Mouse (Mus musculus) right cerebral cortex, postnatal 10 days (tissue): ENCODE results near the gene Rps3.

Experiments used
- DNase-seq, 2 experiments: peaks; one replicate each; pipeline ENCODE4 v3.0.0; 2021; ENCODE audit warnings: low spot score in 2 of 2

The Rps3 gene

GRCm38 (mm10) chr7:99476558-99477114 lies 6.9 kb downstream of the Rps3 start:
- peak; percentile 17 to 26 for DNase-seq

DNA sequence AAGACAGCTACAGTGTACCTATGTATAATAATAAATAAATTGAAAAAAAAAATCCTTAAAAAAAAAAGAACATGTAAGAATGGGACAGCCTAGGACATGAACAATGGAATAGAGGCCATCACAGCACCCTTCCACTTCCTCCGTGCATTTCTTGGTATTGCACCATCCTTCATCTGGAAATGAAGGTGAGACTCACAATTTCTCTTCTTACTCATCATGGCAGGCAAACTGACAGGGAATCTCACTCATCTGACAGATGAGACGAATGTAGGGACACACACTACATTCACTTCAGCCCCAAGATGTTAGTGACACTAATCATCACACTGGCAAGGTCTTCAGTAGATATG lies 8.0 kb downstream of the Rps3 start:
- no peak for DNase-seq

- peak; percentile 61 to 70 for DNase-seq
These were observed 8.5 kb downstream of the Rps3 start for GRCm38 (mm10) chr7:99474836-99475561.

GRCm38 (mm10) chr7:99473638-99474407 lies 9.7 kb downstream of the Rps3 start:
- peak; percentile 47 to 59 for DNase-seq

DNA sequence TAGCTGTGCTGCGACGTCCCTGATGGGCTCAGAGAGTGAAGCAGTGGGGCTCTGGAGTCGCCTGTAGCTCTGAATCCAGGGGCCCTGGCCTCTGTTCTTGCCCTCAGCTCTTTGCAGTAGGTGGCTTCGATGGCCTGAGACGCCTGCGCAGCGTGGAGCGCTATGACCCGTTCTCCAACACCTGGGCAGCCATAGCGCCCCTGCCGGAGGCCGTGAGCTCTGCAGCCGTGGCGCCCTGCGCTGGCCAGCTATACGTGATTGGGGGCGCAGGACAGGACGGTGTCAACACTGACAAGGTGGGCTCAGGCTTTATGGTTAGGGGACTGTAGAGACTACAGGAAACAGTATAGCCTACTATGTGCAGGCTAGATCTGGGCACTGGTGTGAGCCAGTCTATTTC lies 12.0 kb downstream of the Rps3 start:
- DNase-seq = peak; percentile 20 to 26

DNA sequence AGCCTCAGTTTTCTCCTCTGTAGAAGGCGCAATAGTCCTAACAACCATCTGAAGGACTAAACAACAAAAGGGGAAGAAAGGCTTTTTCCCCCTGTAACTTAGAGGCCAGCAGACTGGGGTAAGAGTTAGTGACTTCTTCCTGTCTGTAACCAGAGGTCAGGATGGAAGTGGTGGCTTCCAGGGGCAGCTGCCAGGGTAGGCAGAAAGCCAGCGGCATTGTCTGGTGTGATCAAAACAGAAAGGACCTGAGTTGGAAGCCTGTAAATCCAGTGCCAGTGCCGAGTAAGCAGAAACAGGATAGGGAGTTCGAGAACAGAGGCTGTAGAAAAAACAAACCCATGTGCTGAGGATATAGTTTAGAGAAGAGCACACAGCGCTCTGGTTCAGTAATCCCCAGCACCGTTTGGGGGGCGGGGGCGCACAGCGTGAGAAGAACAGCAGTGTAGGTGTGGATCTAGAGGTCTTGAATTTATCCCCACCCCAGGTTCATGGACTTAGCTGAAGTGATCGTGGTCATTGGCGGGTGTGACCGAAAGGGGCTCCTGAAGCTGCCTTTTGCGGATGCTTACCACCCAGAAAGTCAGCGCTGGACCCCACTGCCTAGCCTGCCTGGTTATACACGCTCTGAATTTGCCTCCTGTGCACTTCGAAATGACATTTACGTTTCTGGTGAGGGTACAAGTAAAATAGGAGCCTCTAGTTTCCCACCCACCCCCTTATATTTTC lies 13.7 kb downstream of the Rps3 start:
- DNase-seq = peak; percentile 24 to 72

DNA sequence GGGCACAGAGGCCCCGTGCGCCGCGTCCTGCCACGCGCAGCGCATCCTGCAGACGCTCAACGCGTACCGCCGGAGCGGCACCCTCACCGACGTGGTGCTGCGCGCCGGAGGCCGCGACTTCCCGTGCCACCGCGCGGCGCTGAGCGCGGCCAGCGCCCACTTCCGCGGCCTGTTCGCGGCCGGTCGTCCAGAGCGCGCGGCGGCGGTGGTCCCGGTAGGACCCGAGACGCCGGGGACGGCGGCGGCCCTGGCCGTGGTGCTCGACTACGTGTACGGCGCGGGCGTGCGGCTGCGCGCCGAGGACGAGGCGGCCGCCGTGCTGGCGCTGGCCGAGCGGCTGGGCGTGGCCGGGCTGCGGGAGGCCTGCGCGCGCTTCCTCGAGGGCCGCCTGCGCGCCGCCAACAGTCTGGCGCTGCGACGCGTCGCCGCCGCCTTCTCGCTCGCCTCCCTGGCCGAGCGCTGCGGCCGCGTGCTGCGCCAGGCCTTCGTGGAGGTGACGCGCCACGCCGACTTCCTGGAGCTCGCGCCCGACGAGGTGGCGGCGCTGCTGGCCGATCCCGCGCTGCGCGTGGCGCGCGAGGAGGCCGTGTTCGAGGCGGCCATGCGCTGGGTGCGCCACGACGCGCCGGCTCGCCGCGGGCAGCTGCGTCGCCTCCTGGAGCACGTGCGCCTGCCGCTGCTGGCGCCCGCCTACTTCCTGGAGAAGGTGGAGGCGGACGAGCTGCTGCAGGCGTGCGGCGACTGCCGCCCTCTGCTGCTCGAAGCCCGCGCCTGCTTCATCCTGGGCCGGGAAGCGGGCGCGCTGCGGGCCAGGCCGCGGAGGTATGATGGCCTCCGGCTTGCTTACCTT lies 15.0 kb downstream of the Rps3 start:
- DNase-seq = peak; percentile 86 to 91

DNA sequence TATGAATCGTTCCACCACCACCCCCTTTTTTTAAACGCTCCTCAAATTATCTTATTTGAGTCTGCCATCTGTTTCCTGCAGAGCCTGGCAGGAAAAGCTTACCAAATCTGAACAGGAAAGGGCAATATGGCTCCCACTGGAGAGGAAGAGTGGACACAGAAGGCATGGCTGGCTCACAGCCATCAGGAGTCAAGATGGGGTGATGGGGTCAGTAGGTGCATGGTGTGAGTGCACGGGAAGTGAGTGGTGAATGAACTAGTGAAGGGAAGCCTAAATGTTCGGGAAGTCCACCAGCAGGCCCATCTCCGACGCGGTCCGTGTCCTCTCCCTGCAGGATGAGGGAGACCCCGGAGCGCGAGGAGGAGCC lies 15.6 kb downstream of the Rps3 start:
- peak; percentile 62 to 72 for DNase-seq

DNA sequence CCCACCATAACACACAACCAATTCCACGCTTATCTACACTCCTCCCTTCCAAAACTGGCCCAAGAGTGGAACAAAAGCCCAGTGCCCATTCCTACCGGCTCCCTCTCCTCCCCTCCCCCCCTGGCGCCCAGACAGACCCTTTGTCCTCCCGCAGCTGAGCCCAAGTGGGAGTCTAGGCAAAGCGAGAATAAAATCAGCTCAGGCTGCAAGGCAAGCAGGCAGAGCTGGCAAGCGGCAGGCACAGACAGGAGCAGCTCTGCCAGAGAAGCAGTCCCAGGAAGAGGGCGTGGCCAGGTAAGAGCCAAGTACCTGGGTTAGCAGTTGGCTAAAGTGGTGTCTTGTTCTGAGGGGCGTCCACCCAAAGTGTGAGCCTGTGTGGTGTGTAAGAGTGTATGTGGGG lies 17.7 kb downstream of the Rps3 start, which contains the start of gene Klhl35:
TSS of gene Klhl35 (plus strand) at position 194 of the 400 bp plus-strand sequence.
- peak; percentile 59 to 76 for DNase-seq

DNA sequence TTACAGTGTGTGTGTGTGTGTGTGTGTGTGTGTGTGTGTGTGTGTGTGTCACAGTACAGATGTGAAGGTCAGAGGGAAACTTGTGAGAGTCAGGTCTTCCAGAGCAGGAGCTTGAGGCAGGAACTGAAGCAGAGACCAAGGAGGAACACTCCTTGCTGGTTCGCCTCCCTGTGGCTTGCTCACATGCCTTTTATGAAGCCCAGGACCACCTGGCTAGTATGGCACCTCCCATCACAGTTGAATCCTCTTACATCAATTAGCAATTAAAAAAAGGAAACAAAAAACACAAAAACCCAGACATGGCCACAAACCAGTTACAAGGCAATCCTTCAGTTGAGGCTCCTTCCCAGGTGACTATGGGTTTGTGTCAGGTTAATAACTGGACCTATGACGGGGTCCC lies 20.4 kb downstream of the Rps3 start:
- DNase-seq = no peak

- DNase-seq = no peak
These were observed 23.5 kb downstream of the Rps3 start for GRCm38 (mm10) chr7:99459888-99460652.

DNA sequence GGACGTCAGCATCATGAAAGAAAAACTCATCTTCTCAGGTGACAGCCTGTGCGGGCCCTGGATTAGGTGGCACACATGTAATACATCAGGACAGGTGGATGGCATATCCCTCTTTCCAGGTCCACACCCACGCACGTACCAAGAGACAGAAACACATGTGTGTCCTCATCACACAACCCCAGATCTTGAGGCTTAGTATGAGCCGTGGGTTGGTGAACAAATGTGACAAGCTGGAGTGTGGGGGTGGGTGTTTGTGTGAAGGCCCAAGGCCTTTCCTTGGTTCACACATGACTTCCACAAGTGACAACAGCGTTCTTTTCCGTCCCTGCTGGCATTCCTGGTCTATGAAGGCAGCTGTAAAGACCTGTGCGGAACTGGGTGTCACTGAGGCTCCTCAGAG lies 24.7 kb downstream of the Rps3 start:
- peak in 1 of 2 experiments; percentile 62 for DNase-seq

DNA sequence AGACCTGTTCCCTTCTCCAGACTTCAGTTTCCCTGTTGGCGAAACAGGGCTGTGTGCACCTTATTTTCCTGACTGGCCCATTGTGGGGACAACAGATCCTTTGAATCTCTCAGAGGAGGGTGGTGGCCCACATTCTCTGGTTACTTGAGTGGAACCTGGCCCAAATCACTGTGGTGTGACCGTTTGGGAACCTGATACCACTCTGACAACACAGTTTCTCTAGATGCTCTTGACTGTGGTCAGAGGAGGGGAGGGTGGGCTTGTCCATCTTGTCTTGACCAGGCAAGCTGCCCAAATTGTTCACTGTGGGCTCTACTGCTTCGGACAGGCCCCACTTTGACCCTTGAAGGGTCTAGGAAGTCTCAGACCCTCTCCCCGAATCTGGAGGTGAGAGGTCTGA lies 29.5 kb downstream of the Rps3 start:
- no peak for DNase-seq

- DNase-seq = no peak
These were observed 30.7 kb downstream of the Rps3 start for GRCm38 (mm10) chr7:99452859-99453258.

DNA sequence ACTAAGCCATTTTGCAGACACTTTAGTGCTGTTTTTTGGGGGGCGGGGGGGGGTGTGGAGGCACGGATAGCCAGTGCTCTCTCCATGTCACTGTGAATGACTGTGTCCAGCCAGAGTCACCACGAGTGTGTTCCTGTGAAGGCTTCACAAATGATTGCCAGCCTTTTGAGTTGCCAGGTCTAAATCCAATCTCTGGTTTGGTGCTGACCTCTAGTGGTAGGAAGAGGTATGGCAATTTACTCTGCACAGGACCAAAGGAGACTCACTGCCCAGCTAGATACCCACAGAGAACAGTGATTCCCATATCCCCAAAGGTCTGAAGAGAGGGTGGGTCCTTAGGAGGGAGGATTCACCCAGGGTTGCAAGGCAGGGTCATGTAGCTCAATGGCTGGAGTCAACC lies 32.8 kb downstream of the Rps3 start:
- DNase-seq = peak; percentile 82 to 83

GRCm38 (mm10) chr7:99449751-99450150 lies 33.8 kb downstream of the Rps3 start:
- no peak for DNase-seq

DNA sequence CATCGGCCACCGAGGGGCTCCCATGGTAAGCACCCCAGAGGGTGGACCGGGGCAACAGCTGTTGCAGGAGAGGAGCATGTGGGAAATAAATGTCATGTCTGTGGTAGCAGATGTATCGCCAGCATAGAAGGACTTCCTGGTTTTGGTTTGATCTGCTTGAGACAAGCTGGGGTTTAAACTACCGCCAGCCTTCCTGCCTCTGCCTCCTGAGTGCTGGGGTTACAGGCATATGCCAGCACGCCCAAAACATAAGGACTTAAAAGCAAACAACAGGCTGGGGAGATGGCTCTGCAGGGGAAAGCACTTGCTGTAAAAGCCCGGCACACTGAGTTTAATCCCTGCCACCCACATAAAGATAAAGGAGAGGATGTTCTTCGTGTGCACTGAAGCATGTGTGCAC lies 34.5 kb downstream of the Rps3 start:
- DNase-seq = no peak

- no peak for DNase-seq
These were observed 34.9 kb downstream of the Rps3 start for GRCm38 (mm10) chr7:99448619-99449018.

GRCm38 (mm10) chr7:99447323-99447722 lies 36.2 kb downstream of the Rps3 start:
- DNase-seq = no peak

- no peak for DNase-seq
These were observed 37.7 kb downstream of the Rps3 start for GRCm38 (mm10) chr7:99445833-99446232.

GRCm38 (mm10) chr7:99444012-99444411 lies 39.5 kb downstream of the Rps3 start:
- no peak for DNase-seq
